Mouse (Mus musculus) cerebellum, postnatal 10 days (tissue): ENCODE measurements at regions not wholly inside any gene's neighbourhood (a gene's known extent, or its start where the extent isn't known, plus 50 kb on each side); places are given as distances from the start of the nearest gene placed in this dataset.

Source experiments
- DNase-seq, 2 experiments: peaks; one replicate each; pipeline ENCODE4 v3.0.0; 2021; ENCODE audit warnings: mixed read lengths in 2 of 2

DNA sequence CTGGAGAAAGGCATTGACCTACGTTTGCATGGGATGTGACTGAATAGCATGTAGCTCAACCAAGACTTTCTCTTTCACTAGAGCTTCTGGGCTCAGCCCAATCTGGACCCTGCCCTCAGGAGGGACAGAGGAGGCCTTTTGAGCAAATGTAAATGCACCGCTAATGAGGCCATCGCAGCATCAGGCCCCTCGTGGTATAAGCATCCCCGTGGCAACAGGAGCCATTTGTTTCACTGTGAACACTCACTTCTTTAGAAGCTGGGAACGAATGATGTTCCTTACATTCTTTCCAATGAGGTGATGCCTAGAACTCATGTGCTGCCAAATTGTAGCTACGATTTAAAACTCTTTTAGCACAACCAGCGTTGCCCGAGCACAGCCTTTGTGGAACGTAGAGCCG lies 279.0 kb upstream of the Gjb5 start:
- no peak for DNase-seq

GRCm38 (mm10) chr4:127635262-127635661 lies 277.3 kb upstream of the Gjb5 start:
- no peak for DNase-seq

GRCm38 (mm10) chr4:127619870-127620269 lies 261.9 kb upstream of the Gjb5 start:
- no peak for DNase-seq

DNA sequence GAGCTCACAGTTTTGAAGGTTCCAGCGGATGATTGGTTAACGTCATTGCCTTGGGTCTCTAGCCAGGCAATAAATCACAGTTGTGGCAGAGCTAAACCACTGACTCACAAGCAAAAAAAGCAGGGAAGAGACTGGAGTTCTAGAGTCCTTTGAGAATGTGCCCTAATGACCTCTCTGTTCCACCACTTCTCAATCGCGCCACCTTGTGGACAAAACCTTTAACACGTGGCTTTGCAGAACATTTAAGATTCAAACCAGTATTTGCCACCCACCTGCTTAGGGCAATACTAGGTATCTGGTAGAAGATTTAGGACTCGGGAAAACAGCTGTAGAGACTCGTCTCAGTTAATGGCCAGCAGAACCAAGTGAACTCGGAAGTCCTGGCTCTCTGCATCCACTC lies 254.8 kb upstream of the Gjb5 start:
- peak; percentile 74 to 79 for DNase-seq

GRCm38 (mm10) chr4:127600919-127601318 lies 242.9 kb upstream of the Gjb5 start:
- peak; percentile 62 to 63 for DNase-seq

GRCm38 (mm10) chr4:127598610-127599009 lies 240.6 kb upstream of the Gjb5 start:
- peak; percentile 44 to 57 for DNase-seq

- peak; percentile 62 to 75 for DNase-seq
Observed at GRCm38 (mm10) chr4:127594081-127594480, 236.1 kb upstream of the Gjb5 start.

GRCm38 (mm10) chr4:127591540-127591939 lies 233.6 kb upstream of the Gjb5 start:
- DNase-seq: peak in 1 of 2 experiments; percentile 49

DNA sequence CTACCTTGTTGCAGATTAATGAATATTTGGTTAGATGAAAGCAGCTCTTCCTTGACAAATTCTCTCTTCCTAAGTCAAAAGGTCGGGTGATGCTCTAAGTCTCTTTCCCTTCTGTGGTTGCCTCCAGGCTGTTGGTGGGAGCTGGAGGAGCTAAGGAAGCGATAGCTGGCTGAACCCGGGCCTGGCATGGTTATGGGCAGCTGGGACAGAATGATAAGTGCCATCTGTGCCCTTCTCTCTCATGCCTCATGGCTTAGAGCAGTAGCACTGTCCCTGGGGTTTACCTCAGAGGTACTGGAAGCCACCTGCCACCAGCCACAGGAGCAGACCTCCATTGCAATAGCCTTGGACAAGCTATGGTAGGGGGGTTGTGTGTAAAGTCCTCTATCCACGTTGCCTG lies 228.8 kb upstream of the Gjb5 start:
- DNase-seq: peak; percentile 65 to 70

- peak; percentile 62 to 70 for DNase-seq
Observed at GRCm38 (mm10) chr4:127576521-127576920, 218.5 kb upstream of the Gjb5 start.

DNA sequence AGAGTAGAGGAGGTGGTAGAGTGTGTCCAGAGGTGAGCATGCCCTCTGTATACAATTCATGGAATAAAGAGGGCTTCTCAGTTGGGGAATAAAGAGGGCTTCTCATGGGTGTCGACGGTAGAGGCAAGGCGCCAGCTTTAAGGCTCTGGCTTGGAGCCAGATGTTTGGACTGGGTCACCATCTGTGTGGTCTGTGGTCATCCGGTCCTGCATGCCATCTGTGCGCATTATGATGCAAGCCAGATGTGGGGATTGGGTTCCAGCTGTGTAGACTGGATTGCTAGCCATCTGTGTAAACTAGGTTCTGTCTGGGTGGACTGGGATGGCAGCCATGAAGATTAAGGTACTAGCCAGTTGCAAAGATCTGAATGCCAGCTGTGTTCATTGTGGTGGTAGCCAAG lies 204.6 kb upstream of the Gjb5 start:
- no peak for DNase-seq

DNA sequence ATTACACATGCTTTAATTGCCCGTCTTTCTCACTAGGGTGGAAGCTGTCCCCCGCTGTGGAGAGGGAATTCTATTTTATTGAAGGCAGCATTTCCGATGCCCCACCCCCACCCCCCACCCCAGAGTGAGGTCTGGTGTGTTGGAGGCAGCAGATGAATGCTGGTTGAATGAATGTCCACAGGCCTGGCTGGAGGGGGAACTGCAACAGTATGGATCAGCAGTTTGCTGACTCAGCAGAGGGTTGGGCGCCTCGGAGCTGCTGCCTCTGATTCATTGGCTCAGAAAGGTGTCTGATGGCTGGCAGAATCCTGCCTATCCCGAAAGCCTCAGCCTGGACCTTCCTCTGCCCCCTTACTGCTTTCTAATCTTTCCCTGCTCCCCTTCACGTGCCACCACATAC lies 200.6 kb upstream of the Gjb5 start:
- no peak for DNase-seq

DNA sequence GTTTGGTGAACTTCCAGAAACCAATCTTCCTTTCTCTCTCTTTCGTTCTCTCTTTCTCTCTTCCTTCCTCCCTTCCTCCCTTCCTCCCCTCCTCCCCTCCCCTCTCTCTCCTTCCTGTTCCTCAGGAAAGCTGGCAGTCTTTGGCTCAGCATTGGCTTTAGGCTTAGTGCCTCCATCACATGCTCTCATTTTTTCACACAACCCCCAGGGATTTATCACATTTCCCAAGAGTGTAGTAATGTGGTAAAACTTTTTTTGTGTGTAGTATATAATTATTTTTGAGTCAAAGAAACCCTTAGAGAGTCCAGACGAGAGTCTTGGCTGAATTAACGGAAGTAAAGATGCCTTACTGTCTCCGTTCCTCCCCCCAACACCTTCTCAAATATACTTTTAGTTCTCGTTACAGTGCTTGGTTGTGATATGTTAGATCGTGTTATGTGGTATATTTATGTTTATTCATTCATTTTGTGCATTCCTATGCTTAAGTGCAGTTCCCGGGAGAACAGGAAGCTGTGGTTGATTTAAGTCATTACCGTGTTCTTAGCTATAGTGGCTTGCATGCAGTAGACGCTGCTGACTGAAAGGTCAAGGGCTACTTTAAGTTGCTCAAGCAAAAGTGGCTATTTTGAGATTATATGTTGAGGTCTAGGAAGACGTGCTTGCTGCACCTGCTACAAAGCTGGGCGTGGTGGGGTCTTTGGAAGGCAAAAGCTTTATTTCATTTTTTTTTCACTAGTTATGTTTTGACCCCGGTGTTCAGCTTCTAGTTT lies 194.7 kb upstream of the Gjb5 start:
- DNase-seq: no peak

GRCm38 (mm10) chr4:127549581-127549980 lies 191.6 kb upstream of the Gjb5 start:
- DNase-seq: peak; percentile 56 to 64

DNA sequence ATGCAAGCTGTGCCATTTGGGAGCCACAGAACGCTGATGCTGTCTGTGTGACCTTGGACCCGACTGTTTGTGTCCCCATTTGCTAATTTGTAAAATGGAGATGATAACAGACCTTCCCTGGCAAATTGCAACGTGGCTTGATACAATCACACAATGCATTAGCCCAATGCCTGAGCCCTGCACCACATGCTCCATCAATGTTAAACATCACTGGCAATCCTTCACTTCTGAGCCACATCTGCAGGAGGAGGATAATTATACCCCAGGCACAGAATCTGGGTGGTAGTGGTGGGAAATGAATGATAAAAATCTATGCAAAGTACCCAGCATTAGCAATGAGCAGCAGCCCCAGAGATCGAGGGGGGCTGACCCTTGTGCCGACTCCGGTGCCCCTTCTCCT lies 191.0 kb upstream of the Gjb5 start:
- no peak for DNase-seq

- no peak for DNase-seq
Observed at GRCm38 (mm10) chr4:127545106-127545505, 187.1 kb upstream of the Gjb5 start.

DNA sequence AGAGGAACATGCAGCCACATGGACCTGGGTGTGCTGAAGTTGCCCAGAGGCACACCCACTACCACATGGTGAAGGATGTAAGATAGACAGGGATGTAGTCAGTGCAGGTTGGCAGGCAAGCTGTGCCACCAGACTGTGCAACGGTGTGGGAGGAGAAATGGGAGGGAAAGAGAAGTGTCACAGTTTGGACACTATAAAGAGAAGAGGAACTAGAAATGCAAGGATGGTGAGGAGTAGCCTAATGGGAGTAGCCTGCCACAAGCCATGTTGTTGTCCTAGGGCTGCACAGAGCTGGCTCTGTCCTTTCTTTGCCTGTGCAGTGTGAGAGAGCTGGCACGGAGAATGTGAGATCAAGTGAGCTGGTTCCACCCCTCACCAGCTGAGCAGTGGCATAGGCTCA lies 185.3 kb upstream of the Gjb5 start:
- no peak for DNase-seq

GRCm38 (mm10) chr4:127542771-127543170 lies 184.8 kb upstream of the Gjb5 start:
- DNase-seq: peak; percentile 42 to 47

DNA sequence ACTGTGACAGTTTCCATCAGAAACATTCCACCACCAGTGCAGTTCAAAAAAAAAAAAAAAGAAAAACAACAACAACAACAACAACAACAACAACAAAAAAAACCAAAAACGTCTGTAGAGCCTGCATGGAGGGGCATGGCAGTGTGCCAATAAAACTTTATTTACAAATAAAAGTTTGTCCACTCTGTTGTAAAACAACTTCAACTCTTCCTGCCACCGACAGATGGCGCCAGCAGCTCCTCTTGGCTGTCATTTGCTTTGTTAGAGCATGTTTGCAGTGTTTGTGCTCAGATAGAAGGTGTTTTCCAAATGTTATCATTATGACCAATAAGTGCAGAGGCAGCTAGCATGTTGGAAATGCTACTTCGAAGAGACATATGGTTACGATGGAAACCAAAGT lies 179.0 kb upstream of the Gjb5 start:
- DNase-seq: peak; percentile 70 to 74

- DNase-seq: peak in 1 of 2 experiments; percentile 43
Observed at GRCm38 (mm10) chr4:127535630-127536029, 177.6 kb upstream of the Gjb5 start.

GRCm38 (mm10) chr4:127534411-127534810 lies 176.4 kb upstream of the Gjb5 start:
- no peak for DNase-seq

GRCm38 (mm10) chr4:127533726-127534125 lies 175.7 kb upstream of the Gjb5 start:
- no peak for DNase-seq

- DNase-seq: no peak
Observed at GRCm38 (mm10) chr4:127530779-127531178, 172.8 kb upstream of the Gjb5 start.

GRCm38 (mm10) chr4:127522151-127522550 lies 164.2 kb upstream of the Gjb5 start:
- no peak for DNase-seq

GRCm38 (mm10) chr4:127517978-127518377 lies 160.0 kb upstream of the Gjb5 start:
- peak in 1 of 2 experiments; percentile 37 for DNase-seq
